Mouse (Mus musculus): ENCODE data around the gene Lactb.

GRCm38 (mm10) chr9:66980458-66980857 is 5.2 kb upstream of the Lactb start:
- TF ChIP-seq FLI1 (IDR thresholded peaks at IDR 0.05; ENCODE audit: low read length) (no peak), GATA1 (IDR thresholded peaks at IDR 0.05; ENCODE audit: borderline replicate concordance, low read length) (no peak)
